Mouse (Mus musculus) thymus, adult 2 months (tissue): ENCODE data around the gene 2900026A02Rik. TPM values are rescaled to one million over a fixed set of nuclear protein-coding genes. Genes with fewer than 3 reads are reported as not detected.

Experiments used
- DNase-seq: peaks from one replicate; pipeline ENCODE4 v3.0.0; 2021
- H3K27ac ChIP-seq: fragments of 200-500 bp; 2 replicates; pipeline ENCODE4 v1.5.1; 2012; ENCODE audit warnings: low read length, control low read depth; ENCODE audit not compliant: control insufficient read depth, insufficient read depth
- H3K27me3 ChIP-seq: fragments of 200-500 bp; 2 replicates; pipeline ENCODE4 v1.6.1; 2012; ENCODE audit warnings: mild to moderate bottlenecking, low read length, moderate library complexity, mixed read lengths; ENCODE audit not compliant: control insufficient read depth, insufficient read depth
- H3K36me3 ChIP-seq: fragments of 200-500 bp; 2 replicates; pipeline ENCODE4 v1.6.1; 2012; ENCODE audit warnings: mild to moderate bottlenecking, low read length, moderate library complexity; ENCODE audit not compliant: control insufficient read depth, insufficient read depth
- H3K4me1 ChIP-seq: fragments of 200-500 bp; replicated peaks from 2 replicates; pipeline ENCODE4 v1.6.1; 2012; ENCODE audit warnings: low read length; ENCODE audit not compliant: control insufficient read depth, insufficient read depth
- H3K4me3 ChIP-seq: fragments of 200-500 bp; 2 replicates; pipeline ENCODE4 v1.5.1; 2012; ENCODE audit warnings: mild to moderate bottlenecking, low read length, control low read depth, moderate library complexity; ENCODE audit not compliant: control insufficient read depth, insufficient read depth
- CTCF ChIP-seq: fragments of 200-500 bp; IDR thresholded peaks from 2 replicates; pipeline ENCODE4 v1.5.1; 2012; ENCODE audit warnings: mild to moderate bottlenecking, control low read depth, low read length, moderate library complexity, borderline replicate concordance; ENCODE audit not compliant: control insufficient read depth, poor library complexity, insufficient read depth; ENCODE audit errors: extremely low read depth
- POLR2A ChIP-seq: fragments of 200-500 bp; IDR thresholded peaks from 2 replicates; pipeline ENCODE4 v1.6.1; 2012; ENCODE audit warnings: mild to moderate bottlenecking, low read length, control low read depth, moderate library complexity; ENCODE audit not compliant: control insufficient read depth, poor library complexity, insufficient read depth; ENCODE audit errors: extremely low read depth
- WGBS: fragments of 180-500 bp; shearing (Covaris S2); methylation state at CpG from one replicate; pipeline ENCODE4 v1.1.7; 2018; 5-methylcytosine and 5-hydroxymethylcytosine counted together
- polyA plus RNA-seq: library from polyadenylated mRNA; depleted of rRNA; stranded (reverse); fragments of >200 nt; gene quantifications from 2 replicates; pipeline ENCODE4 v1.2.3, GENCODE M21; 2012

Gene 2900026A02Rik
- polyA plus RNA-seq, 1 experiment: 6.9 TPM

DNA sequence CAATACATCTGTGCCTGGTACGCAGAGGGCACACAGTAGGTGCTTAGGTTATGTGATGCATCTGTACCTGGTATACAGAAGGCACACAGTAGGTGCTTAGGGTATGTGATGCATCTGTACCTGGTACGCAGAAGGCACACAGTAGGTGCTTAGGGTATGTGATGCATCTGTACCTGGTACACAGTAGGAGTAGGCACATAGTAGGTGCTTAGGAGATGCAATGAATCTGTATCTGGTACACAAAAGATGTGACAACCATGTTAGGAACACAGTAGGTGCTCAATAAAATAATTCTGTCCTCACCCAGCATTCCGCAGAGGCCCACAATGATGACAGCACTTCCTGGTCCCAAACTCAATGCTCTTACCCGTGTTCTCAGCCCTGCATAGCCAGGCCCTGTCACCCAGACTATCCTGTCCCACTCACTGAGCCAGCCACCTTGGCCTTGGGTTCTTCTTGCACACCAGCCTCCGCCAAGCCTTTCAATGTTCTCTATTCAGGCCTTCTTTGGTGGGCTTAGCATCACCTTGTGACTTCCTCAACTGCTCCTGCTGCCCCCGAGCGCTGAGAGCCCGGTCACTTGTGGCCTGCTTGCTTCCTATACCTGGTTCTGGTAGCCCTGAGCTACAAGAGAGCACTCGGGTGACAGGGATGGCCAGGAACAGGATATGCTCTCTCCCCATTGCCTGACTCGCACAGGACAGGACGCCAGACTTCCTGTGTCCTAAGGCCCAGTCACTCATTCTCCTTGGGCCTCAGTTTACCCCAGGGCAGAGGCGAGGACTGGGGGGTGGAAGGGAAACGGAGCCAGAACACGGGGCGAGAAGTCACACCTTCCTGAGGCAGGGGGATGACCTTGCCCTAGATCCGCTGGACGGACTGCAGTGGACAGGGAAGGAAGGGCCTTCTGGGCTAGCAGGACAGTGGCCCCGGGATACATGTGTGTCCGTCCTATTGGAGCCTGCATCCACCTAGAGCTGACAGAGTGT, 87.0 kb downstream of the 2900026A02Rik start:
- WGBS: 94% methylated on average over 19 of the region's 19 CpGs
- peaks cover 20% of the 10 kb centered on the region for H3K4me1 ChIP-seq
- no peaks in the 10 kb centered on the region for H3K27me3 ChIP-seq
- no peaks in the 10 kb centered on the region for H3K36me3 ChIP-seq
- no peak overlapping the region for H3K27ac ChIP-seq
- TF ChIP-seq CTCF (no peak), POLR2A (no peak)
- H3K4me3 ChIP-seq: no peak overlapping the region
- DNase-seq: no peak

DNA sequence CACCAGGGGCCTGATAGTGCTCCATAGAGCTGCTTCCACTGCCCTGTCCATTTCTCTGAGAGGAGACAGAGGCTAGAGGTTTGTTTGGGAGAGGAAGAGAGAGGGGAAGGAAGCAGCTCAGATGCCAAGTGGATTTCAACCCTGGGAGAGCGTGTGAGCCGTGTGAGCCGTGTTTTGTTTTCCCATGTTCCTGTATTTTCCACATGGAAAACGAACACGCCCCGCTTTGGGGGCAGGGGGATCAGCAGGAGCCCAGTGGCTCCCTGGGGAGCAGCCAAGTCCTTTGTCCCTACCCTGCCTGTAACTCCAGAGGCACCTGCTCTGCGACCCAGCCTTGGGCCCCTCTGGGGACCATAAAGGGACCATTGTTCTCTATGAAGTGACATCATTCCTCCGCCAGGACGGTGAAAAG, 88.0 kb downstream of the 2900026A02Rik start:
- 86% methylated on average over 9 of the region's 9 CpGs for WGBS
- Histone ChIP-seq H3K27ac (no peak overlapping the region), H3K36me3 (no peaks in the 10 kb centered on the region), H3K27me3 (no peaks in the 10 kb centered on the region), H3K4me1 (peaks cover 11% of the 10 kb centered on the region), H3K4me3 (no peak overlapping the region)
- DNase-seq: no peak
- TF ChIP-seq CTCF (no peak), POLR2A (no peak)

DNA sequence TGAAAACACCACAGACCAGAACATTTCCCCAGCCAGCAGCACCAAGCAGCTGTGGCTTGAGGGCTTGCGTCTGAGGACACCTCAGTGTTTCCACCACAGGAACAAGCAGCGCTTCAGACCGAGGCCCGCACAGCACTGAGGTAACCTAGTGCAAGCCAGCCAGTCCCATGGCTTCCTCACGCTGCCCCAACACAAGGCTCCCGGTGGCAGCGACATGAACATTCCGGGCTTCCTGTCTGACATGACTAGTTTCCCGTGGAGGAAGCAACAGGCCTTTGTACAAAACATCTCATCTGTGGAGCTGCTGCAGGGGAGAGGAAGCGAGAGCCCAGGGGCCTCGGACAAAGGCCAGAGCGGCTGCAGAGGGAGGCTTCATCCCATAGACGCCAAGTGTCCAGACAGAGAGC, 88.4 kb downstream of the 2900026A02Rik start:
- Histone ChIP-seq H3K36me3 (no peaks in the 10 kb centered on the region), H3K4me1 (peaks cover 6% of the 10 kb centered on the region), H3K27ac (no peak overlapping the region), H3K27me3 (no peaks in the 10 kb centered on the region), H3K4me3 (no peak overlapping the region)
- TF ChIP-seq CTCF (no peak), POLR2A (no peak)
- 25% methylated on average over 13 of the region's 13 CpGs for WGBS
- DNase-seq: no peak

DNA sequence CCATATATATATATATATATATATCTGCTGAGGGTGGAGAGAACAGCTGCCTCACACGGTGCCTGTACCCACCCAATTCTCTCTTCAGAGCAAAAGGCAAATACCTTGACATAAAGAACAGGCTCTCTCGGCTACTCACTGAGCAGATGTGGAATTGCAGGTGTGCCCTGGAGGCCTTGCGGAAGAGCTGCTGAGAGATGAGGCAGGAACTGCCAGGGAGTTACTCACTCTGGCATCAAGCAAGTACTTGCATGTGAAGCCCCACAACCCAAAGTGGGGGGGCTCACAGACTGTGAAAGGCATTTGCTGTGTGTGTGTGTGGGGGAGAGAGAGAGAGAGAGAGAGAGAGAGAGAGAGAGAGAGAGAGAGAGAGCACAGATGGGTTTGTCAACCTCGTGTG, 92.6 kb downstream of the 2900026A02Rik start:
- H3K27ac ChIP-seq: no peak overlapping the region

DNA sequence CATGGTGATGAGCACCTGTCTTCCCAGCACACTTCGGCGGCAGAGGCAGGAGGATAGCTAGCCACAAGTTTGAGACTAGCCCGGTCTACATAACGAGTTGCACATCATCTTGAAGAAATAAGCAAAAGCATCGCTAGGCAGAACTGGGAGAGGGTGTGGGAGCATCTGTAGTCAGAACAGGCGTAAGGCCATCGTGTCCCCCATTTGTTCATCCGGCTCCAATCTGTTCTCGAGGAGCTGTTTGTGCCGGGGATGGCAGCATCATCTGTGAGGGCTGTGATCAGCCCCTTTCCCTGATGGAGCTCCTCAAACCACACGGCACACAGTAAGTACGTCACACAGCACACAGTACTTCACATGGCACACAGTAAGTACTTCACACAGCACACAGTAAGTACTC, 94.6 kb downstream of the 2900026A02Rik start:
- H3K36me3 ChIP-seq: no peaks in the 10 kb centered on the region
- WGBS: 97% methylated on average over 12 of the region's 12 CpGs
- no peak overlapping the region for H3K27ac ChIP-seq
- TF ChIP-seq POLR2A: no peak
- TF ChIP-seq CTCF: no peak
- H3K4me1 ChIP-seq: no peaks in the 10 kb centered on the region
- H3K4me3 ChIP-seq: no peak overlapping the region
- no peak for DNase-seq
- no peaks in the 10 kb centered on the region for H3K27me3 ChIP-seq

More for the DNA sequence above, 92.6 kb downstream of the 2900026A02Rik start:
- TF ChIP-seq CTCF (no peak), POLR2A (no peak)
- 83% methylated on average over 4 of the region's 4 CpGs for WGBS
- H3K36me3 ChIP-seq: no peaks in the 10 kb centered on the region
- no peaks in the 10 kb centered on the region for H3K27me3 ChIP-seq
- no peaks in the 10 kb centered on the region for H3K4me1 ChIP-seq
- DNase-seq: no peak
- H3K4me3 ChIP-seq: no peak overlapping the region

DNA sequence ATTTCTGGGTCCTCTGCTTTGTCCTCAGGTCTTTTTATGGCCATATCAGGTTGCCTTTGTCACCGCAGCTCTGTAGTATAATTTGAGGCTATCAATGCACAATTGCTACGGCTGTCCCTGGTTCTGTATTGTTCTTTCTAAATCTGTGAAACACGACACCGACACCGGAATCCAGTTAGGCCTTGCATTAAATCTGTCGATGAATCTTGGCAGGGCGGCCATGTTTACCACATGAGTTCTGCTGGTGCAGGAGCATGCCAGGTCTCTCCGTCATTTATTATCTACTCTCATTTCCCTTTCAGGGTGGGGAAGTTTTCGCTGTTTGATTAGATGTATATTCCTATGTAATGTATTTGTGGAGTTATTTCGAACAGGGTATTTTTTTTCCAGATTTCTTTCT, 97.3 kb downstream of the 2900026A02Rik start:
- TF ChIP-seq POLR2A (no peak), CTCF (no peak)
- Histone ChIP-seq H3K4me3 (no peak overlapping the region), H3K36me3 (no peaks in the 10 kb centered on the region), H3K27me3 (no peaks in the 10 kb centered on the region), H3K4me1 (peaks cover 12% of the 10 kb centered on the region), H3K27ac (no peak overlapping the region)
- DNase-seq: no peak
- whole genome bisulfite sequencing: 94% methylated on average over 10 of the region's 10 CpGs
